Mouse (Mus musculus) testis, adult 2 months (tissue): ENCODE results near the gene Rgs6.

ENCODE experiments used
- CTCF ChIP-seq: fragments of 200-500 bp; IDR thresholded peaks from 2 replicates; pipeline ENCODE4 v1.5.1; 2012; ENCODE audit warnings: low read depth, mild to moderate bottlenecking, inconsistent platforms, low read length, moderate library complexity; ENCODE audit not compliant: control insufficient read depth, insufficient read depth, insufficient replicate concordance
- POLR2A ChIP-seq: fragments of 200-500 bp; IDR thresholded peaks from 2 replicates; pipeline ENCODE4 v1.6.1; 2012; ENCODE audit warnings: low read depth, mild to moderate bottlenecking, inconsistent platforms, low read length, moderate library complexity; ENCODE audit not compliant: control insufficient read depth

DNA sequence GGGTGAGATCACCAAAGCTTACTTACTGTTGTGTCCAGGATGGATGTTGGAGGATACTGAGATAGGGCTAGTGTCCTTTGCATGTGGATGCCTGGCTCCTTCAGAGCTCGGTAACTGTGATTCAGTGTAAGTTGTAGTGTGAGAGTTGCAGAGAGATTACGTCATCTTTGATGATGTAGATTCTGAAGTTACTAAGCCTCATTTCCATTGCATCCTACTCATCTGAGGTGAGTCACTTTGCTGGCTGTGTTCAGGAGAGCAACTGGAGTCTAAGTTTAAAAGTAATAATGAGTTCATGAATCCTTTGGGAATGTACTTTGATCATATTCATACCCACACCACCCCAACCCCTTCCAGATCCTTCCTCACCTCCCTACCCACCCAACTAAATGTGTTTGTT lies 227.9 kb downstream of the Rgs6 start:
- TF ChIP-seq CTCF = no peak
- TF ChIP-seq POLR2A = no peak
